ENCODE assay signal across 17 mouse cellular contexts in genomic region chr3:102692758-102693325, GRCm38 (mm10).
"Had no signal": no experiment of that assay in that cellular context is flagged by ENCODE, and none has a peak within 500 bp of the region (broad histone marks: within the 10 kb centered on the region; RNA-seq: fewer than 3 reads in every experiment).

No protein-coding gene starts in this region.

- H3K27ac ChIP-seq: midbrain, embryonic 10.5 days; midbrain, embryonic 12.5 days; neural tube, embryonic 13.5 days; neural tube, embryonic 15.5 days had no signal

- H3K9me3 ChIP-seq: midbrain, embryonic 10.5 days; midbrain, embryonic 12.5 days; neural tube, embryonic 13.5 days; neural tube, embryonic 15.5 days had no signal

- H3K4me1 ChIP-seq: midbrain, embryonic 10.5 days; midbrain, embryonic 12.5 days; neural tube, embryonic 13.5 days; neural tube, embryonic 15.5 days had no signal

- H3K4me2 ChIP-seq: lung, embryonic 14.5 days; midbrain, embryonic 12.5 days; neural tube, embryonic 13.5 days; neural tube, embryonic 15.5 days had no signal

- H3K9ac ChIP-seq: lung, embryonic 14.5 days; midbrain, embryonic 12.5 days; neural tube, embryonic 13.5 days; neural tube, embryonic 15.5 days had no signal

- DNase-seq: lung, embryonic 14.5 days; lung, postnatal 10 days; lung, postnatal 4 days; midbrain, embryonic 14.5 days; retina, postnatal 1 day; right cerebral cortex, adult 18-20 months; right cerebral cortex, postnatal 25 days; right cerebral cortex, postnatal 4 days; spleen, adult 18-20 months; thymus, adult 18-20 months; thymus, postnatal 14 days; thymus, postnatal 36 days had no signal

- H3K27me3 ChIP-seq: neural tube, embryonic 13.5 days; neural tube, embryonic 15.5 days had no signal

- H3K36me3 ChIP-seq: midbrain, embryonic 10.5 days; midbrain, embryonic 12.5 days; neural tube, embryonic 13.5 days; neural tube, embryonic 15.5 days had no signal

- H3K4me3 ChIP-seq: midbrain, embryonic 10.5 days; midbrain, embryonic 12.5 days; myocyte; neural tube, embryonic 13.5 days; neural tube, embryonic 15.5 days had no signal
